Mouse (Mus musculus) bone marrow, adult 2 months (tissue): Measurements from ENCODE around the gene Rhoj.
A peak's percentile ranks its signal among the peaks of the same experiment; 100 is the strongest.

ENCODE experiments used
- CTCF ChIP-seq: fragments of 200-500 bp; IDR thresholded peaks from 2 replicates; pipeline ENCODE4 v1.5.1; 2011; ENCODE audit warnings: low read length, control low read depth; ENCODE audit not compliant: control insufficient read depth, insufficient read depth
- POLR2A ChIP-seq: fragments of 200-500 bp; IDR thresholded peaks from 2 replicates; pipeline ENCODE4 v1.6.1; 2011; ENCODE audit warnings: low read depth, mild to moderate bottlenecking, control low read depth, low read length, borderline replicate concordance; ENCODE audit not compliant: control insufficient read depth

GRCm38 (mm10) chr12:75449475-75449966, 141.4 kb downstream of the Rhoj start:
- no peak for TF ChIP-seq POLR2A
- peak; percentile 25; the same call in 1 of the 2 replicates for TF ChIP-seq CTCF
